Mouse (Mus musculus): ENCODE data around the gene Prtg. TPM values are rescaled to one million over a fixed set of nuclear protein-coding genes. Genes with fewer than 3 reads are reported as not detected.

The Prtg gene
- total RNA-seq, 4 experiments from 2014 or later, result 0.16 to 0.28 (median 0.22) TPM

- no peak for DNase-seq
Measured at GRCm38 (mm10) chr9:72810607-72811006, 3.9 kb downstream of the Prtg start.

DNA sequence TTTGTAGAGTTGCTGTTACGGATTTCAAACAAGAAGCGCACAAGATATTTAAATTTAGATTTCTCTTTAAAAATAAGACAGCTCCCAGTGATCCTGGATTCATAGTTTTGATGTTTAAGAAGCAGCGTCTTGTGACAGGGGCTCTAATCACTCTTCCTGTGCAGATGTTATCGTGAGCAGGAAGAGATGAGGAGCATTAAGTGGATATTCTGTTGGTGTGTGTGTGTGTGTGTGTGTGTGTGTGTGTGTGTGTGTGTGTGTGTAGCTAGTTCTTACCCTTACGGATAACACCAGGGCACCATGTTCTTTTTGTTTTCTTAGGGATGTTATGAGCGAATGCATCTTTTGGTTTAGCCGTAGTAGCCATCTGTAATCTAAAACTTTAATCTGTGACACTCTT lies 5.4 kb downstream of the Prtg start:
- no peak for DNase-seq

DNA sequence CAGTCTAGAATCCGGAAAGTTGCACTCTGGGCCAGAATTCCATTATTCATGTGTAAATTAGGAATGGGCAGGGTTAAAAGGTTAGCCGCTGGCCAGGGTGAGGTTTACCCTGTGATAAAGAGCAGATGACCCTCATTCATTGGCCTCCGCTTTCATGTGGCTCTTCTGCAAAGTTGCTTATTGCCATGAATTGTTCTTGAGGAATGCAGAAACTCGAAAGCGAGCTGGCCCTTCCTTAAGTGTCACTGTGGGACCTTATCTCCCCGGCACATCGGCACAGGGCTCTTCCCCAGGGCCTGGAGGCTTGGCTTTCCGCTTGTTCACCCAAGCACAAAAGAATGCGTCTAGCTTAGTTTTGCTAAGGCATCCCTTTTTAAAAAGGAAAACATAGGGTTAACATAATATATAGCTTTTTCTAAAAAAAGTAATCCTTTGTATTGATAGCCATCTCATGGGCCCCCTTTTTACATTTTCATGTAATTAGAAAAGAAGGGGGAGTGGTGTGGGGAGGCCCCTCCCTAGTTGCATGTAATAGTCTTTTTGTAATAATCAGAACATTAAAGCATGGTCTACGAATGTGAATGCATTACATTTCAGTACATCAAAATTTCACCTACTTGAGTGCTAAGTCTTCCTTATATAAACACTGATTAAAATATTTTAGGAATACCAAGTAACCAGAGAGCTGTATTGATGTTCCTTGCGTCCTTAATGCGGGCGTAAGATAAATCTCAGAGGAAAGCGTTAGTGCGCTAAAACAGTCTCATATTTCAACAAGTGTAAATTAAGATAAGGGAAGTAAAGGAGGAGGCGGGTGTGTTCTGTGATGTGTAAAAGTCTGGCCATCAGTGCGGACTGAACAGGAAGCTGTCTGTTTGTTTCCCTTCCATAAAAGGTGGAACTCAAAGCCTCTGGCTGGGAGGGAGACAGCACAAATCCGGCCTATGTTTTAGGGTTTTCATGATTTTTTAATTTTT lies 6.2 kb downstream of the Prtg start:
- peak; percentile 11 for DNase-seq

GRCm38 (mm10) chr9:72825511-72825910 lies 18.8 kb downstream of the Prtg start:
- no peak for DNase-seq

DNA sequence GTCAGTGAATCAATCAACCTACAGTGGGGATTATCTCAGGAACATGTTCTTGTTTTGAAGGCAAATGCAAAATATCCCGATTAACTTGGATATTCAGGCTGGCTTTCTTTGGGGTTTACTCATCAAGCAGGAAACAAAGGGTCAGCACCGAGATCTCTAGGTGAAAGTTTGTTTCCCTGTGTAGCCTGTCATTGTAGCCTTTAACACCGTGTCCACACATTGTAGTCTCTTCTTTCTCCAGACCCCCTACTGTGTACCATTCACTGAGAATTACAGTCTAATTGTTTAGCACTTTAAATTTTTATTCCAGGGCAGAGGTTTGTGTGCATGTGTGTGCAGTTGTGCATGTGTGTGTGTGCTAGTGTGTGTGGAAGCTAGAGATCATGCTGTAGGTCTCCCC lies 19.3 kb downstream of the Prtg start:
- no peak for DNase-seq

DNA sequence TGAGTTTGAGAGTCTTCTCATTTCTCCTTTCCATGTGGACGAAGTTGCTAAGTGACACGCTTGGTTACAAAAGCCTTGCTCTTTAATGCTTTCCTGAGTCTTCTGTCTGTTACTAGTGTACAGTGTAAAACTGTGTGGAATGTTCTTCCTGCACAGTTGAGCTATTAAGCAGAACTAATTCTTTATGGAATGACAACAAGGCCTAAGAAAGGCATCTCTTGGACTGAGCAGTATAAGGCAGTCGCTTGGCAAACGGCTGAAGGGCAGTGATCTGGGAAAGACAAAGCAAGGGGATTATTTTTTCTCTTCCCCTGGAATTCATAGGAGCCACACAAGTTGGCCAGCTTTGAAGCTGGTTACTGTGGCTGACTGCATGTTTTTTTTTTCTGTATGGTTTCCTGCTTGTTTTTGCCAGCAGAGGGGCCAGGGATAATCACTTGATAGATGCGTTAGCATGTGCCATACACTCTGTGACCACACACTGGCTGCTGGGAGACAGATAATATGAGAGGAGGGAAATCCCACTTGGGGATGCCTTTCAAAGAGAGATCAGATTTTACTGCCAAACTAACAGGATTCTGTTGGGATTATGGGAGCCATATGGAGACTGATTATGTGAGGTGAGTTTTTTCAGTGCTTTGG lies 22.1 kb downstream of the Prtg start:
- no peak for DNase-seq

GRCm38 (mm10) chr9:72833992-72834696 lies 27.5 kb downstream of the Prtg start:
- no peak for DNase-seq

- DNase-seq, result no peak
Measured at GRCm38 (mm10) chr9:72835007-72835406, 28.3 kb downstream of the Prtg start.

DNA sequence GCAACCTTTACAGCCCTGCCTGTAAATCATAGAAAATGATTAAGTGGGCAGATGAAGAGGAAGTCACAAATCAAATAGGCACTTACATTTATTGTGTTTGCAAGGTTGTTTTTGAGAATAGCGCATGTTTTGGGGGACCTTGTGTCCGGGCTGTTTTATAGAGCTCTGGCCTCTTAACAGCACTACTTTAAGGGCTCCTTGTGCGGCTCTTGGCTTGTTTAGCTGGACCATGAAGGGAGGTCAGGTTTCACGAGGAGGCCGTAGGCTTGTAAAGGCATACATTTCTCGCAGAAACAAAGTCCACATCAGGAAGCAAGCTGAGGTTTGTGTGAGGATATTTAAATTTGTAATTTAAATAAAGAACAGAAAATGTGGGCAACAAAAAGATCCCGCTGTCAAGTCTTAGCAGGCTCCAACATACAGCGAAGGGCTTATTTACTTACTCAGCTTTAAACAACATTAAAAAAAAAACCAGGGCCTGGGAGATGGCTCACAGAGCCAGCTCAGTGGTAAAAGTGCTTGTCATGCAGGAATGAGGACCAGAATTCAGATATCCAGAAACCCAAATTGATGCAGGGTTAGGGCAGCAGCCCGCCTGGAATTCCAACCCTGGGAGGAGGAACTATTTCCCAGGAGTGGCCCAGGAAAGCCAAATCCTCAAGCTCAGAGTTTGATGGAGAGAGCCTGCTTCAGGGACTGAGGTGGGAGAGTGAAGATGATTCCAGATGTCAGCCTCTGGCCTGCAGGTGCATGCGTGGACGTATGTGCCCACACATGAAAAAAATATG lies 30.2 kb downstream of the Prtg start:
- DNase-seq, result no peak

DNA sequence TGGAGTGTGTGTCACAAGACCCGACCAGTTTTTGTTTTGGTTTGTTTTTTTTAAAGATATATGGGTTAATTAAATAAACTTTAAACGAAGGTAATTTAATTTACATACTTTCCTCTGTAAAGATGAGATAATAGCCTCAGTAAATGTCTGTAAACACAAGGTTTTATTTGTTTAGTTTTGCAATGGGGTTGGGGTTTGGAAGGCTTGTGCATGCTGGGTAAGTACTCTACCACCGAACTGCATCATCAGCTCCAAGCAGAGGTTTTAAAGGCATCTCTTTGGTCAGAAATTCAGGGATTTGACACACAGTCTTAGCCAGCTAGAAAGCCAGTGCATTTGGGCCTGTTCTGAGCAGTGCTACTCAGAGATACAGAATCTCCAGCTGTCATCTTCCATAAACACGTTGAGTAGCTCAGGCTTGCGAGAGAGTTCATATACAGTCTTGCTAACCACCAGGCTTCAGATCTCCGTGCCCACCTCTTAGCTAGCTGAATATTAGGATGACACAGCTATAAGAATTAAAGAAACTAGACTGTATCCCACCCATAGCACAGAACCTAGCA lies 31.0 kb downstream of the Prtg start:
- no peak for DNase-seq

DNA sequence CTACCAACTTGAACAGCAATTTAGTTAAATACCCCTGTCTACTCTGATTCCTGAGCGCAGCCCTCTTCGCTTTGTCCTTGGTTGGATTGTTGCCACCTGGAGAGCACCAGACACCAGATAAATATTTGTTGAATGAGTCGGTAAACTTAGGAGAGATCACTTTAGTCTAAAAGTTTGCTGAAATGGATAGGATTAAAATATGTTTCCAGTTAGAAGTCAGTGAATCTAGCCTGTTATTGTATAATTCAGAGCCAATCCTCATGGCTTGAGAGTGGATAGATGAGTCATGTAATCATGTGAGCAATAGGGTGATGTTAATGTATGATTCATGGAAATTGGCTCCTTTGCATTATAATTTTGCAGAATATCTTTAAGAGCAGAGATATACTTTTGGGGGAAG lies 31.6 kb downstream of the Prtg start:
- DNase-seq, result no peak

DNA sequence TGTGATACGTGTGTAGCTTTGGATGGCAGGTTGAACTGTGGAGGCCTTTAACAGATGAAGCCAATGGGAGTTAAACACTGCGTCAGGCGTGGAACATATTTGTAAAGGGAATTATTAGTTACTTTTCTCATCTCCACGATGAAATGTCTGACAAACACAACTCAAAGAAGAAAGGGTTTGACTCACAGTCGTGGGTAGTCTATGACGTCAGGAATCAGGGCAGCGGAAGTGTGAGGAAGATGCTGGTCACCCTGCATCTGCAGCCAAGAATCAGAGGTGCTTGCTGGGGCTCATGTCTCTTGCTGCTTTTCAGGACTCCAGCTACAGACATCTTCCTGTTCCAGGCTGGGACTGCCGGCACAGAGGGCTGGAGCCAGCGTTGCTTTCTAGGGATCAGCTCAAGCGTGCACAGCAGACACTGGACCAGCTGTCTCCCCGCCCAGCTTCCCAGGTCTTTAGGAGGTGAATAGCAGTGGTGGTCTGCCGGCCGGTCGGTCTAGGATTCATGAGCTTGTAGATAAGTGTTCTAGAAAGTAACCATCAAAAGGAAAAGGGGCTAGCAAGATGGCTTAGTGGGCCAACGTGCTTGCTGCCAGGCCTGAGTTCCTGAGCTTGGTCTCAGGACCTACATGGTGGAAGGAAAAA lies 32.8 kb downstream of the Prtg start:
- DNase-seq, result no peak

DNA sequence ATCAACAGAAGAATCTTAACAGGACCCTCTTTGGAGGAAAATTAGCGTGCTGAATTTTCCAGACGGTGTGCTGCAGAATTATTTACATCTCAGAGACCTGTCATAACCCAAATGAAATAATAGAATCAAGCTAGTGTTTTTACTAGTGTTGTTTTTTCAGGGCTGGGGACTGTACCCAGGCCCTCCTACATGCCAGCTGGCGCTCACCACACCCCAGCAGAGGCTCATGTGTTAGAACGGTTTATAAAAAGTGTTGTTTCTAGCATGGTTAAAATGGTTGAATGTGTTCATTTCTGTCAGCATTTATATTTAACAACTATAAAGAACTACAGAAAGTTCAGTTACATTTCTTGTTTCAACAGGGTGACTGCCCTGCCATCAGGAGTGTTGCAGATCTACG lies 37.8 kb downstream of the Prtg start:
- DNase-seq, result no peak

GRCm38 (mm10) chr9:72846160-72846559 lies 39.5 kb downstream of the Prtg start:
- DNase-seq, result peak; percentile 58

DNA sequence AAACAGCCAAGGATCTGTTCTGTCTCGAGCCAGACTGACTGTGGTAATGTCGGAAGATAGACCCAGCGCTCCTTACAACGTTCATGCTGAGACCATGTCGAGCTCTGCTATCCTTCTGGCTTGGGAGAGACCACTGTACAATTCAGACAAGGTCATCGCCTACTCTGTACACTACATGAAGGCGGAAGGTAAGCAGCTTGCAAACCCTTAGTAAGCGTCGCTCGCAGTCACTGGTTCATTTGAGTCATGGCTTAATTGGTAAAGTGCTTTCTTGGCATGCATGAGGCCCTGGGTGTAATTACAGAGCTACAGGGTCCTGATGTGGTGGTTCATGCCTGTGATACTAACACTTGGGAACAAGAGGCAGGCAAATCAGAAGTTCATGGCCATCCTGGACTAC lies 44.9 kb downstream of the Prtg start:
- no peak for DNase-seq

DNA sequence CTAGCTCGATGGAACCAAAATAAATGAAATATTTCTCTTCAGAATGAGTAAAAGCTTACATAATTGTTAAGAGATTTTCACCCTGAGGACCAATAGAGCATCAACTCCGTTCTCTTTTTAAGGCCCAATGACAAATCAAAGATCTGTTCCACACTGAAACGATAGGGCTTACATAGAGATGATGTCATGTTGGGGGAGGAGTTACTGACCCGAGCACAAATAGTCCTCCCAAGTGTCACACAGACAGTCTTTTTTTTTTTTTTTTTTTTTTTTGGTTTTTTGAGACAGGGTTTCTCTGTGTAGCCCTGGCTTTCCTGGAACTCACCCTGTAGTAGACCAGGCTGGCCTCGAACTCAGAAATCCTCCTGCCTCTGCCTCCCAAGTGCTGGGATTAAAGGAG lies 45.3 kb downstream of the Prtg start:
- DNase-seq, result no peak

GRCm38 (mm10) chr9:72853681-72854190 lies 47.1 kb downstream of the Prtg start:
- DNase-seq, result no peak

DNA sequence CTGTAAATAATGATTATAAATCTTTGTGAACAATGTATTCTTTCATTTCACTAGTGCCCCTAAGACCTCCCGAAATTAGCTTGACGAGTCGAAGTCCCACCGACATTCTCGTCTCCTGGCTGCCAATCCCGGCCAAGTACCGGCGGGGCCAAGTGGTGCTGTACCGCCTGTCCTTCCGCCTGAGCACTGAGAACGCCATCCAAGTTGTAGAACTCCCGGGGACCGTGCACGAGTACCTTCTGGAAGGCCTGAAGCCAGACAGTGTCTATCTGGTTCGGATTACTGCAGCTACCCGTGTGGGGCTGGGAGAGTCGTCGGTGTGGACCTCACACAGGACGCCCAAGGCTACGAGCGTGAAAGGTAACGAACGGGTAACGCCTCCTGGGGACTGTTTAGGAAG lies 50.0 kb downstream of the Prtg start:
- no peak for DNase-seq

GRCm38 (mm10) chr9:72860764-72861163 lies 54.1 kb downstream of the Prtg start:
- no peak for DNase-seq

- DNase-seq, result no peak
Measured at GRCm38 (mm10) chr9:72861235-72861634, 54.6 kb downstream of the Prtg start.

DNA sequence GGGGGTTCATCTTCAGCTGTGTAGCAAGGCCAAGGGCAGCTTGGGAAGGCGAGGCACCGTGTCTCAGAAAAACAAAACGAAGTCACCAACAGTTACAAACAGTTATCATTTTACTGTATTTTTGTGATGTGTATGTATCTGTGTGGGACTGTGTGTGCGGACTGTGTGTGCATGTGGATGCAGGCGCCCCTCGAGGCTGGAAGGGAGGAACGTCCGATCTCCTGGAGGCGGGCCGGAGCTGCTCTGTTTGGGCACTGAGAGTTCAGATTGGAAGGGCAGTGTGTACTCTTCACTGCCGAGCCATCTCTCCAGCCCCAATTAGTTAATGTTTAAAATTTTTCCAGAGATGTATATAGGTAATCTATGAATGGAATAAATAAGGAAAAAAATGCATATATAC lies 55.5 kb downstream of the Prtg start:
- DNase-seq, result no peak

All from adrenal gland, adult 8-10 months (tissue).